Mouse (Mus musculus): ENCODE measurements around the gene Arrdc3.

Gene Arrdc3

GRCm38 (mm10) chr13:80920939-80921338, 37.8 kb downstream of the Arrdc3 start:
- no peak for DNase-seq (ENCODE audit: low read depth, low spot score)

DNA sequence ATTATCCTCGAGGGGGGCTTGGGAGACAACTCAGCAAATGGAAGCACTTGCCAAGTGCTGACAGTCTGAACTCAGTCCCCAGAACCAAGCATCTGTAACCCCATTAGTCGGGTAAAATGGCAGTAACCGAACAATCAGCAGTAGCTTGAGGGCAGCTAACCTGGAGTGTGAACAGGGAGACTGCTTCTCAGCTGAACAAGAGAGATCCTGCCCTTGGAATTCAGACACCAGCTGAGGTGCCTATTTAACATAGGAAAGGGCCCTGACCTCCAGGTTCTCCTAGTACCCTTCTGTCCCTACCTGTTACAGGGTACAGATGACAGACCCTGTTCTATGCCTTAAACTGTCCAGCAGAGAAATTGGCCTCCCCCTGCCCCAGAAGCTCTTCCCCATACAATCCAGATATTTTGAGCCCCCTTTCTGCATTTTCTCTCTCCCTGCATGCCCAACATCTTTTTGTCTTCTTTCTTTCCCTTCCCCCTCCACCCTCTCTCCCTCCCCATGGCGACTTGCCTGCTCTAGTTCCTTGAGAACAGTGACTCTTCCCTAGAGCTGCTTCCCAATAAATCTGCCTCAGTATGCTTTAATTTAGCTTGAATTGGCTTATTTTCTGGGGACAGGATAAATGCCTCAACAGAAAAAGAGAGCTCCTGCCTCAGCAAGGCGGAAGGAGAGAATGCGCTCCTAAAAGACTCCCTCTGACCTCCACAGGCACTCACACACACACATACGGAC, 38.6 kb downstream of the Arrdc3 start:
- DNase-seq (ENCODE audit: low read depth, low spot score) = no peak

- DNase-seq (ENCODE audit: low read depth, low spot score) = no peak
Measured at GRCm38 (mm10) chr13:80928187-80928586, 45.0 kb downstream of the Arrdc3 start.

- DNase-seq (ENCODE audit: low read depth, low spot score) = no peak
Measured at GRCm38 (mm10) chr13:80930030-80930429, 46.8 kb downstream of the Arrdc3 start.

GRCm38 (mm10) chr13:80932816-80933402, 49.7 kb downstream of the Arrdc3 start:
- no peak for DNase-seq (ENCODE audit: low read depth, low spot score)

GRCm38 (mm10) chr13:80936426-80936825, 53.2 kb downstream of the Arrdc3 start:
- no peak for DNase-seq (ENCODE audit: low read depth, low spot score)

DNA sequence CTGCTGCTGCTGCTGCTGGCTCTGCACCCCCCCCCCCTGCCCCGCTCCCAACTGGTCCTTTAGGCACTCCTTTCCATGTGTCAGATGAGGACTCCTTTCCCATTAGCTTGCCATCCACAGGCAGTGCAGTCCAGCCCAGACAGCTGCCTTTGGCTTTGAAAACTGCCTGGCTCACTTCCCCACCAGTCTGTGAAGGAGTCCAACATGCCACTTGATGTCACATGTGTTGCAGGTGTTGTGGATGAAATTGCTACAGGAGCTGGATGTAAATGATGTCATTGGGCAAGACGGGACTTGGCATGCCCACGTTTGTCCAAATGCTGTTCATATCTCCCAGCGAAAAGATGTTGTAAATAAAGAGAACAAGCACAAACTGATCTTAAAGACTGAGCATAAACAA, 56.0 kb downstream of the Arrdc3 start:
- DNase-seq (ENCODE audit: low read depth, low spot score) = no peak

DNA sequence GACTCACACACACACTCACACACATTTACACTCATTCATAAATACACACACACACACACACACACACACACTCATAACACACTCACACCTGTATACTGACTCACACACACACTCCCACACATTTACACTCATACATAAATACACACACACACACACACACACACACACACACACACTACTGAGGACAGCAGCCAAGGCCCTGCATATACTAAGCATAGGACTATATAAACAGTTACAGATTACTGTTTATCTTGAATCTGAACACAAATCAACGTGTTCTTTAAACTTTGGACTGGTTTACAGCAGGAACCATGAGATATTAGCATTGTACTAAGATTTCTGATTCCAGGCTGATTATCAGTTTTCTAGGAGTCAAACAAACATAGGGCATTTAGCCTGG, 56.7 kb downstream of the Arrdc3 start:
- DNase-seq (ENCODE audit: low read depth, low spot score) = no peak

DNA sequence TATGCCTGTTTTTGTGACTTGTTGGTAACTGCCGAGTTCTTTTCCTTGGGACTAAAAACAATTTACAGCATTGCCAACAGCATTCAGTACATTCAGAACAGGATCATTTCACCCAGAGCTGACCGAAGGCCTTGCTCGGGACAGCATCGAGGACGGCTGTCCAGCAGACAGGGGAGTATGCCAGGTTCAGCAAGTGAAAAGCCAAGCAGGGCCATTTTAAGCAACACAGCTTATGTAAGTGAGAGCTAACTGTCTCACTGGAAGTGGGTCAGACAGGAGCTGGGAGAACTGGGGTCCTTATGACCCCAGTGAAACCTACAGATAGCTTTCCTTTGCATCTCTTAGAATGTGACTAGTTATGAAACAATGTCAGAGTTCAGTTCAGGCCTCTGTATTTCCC, 57.2 kb downstream of the Arrdc3 start:
- no peak for DNase-seq (ENCODE audit: low read depth, low spot score)

DNA sequence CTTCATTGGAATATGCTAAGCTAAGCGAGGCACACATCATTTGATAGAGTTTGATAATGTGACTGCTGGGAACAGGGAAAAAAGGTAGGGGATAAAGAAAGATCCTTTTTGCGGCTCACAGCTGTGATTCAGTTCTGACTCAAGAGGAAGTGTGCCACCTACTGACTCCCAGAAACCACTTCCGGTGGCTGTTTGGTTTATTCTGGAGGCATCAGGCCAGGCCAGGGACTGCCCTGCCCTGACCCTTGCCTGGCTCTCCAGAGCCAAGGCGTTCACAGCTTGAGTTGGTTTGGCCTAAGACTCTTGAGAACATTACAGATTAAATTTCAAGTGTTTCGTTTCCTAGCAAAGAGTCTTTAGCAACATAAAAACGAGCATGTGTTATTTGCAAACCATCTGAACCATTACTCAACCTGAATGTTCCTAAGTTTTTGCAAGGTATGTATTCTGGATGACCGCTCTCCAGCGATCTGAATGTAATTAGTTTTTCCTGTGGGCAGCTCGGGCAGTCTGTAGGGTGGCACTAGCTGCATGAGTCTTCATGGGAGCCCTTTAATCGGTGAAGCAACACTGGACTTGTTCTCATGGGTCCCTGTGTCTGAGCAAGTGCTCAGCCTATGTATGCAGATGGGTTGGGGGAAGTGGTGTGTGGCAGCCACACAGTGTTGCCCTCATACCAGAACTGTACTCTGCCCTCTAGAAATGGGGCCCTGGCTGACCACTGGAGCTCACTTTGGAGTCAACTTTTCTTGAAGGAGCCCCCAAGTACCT, 57.9 kb downstream of the Arrdc3 start:
- DNase-seq (ENCODE audit: low read depth, low spot score) = no peak

GRCm38 (mm10) chr13:80944532-80944931, 61.3 kb downstream of the Arrdc3 start:
- no peak for DNase-seq (ENCODE audit: low read depth, low spot score)

All from telencephalon, adult 2 months (tissue).